Mouse (Mus musculus) right cerebral cortex, postnatal 14 days (tissue): ENCODE measurements around the gene Olfr194.
"Not testable (repeated sequence)": the region's sequence is repeated elsewhere in the genome, so short reads cannot be mapped to it uniquely, and the experiment has no call there.

Experiments
- DNase-seq: peaks from one replicate; pipeline ENCODE4 v3.0.0; 2022

The Olfr194 gene

DNA sequence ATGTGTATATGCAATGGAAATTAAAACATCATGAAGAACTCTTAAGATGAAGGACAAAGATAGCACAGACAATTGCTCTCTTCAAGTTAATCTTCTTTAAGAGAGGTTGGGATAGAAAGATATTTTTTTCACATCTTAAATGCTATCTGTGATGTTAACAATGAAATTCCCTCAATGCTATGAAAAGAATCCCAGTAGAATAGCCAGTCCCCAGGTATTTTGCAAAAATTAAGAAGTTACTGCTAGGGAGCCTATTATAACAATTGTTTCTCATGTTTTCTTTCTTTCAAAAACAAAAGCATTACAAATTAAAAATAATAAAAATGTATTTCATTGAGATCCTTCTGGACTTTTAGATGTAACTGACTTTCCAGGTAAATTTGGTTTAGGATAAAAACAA lies at the start of gene Olfr194:
Olfr194 (minus strand) TSS at position 101 of the 400 bp plus-strand sequence.
- no peak for DNase-seq

DNA sequence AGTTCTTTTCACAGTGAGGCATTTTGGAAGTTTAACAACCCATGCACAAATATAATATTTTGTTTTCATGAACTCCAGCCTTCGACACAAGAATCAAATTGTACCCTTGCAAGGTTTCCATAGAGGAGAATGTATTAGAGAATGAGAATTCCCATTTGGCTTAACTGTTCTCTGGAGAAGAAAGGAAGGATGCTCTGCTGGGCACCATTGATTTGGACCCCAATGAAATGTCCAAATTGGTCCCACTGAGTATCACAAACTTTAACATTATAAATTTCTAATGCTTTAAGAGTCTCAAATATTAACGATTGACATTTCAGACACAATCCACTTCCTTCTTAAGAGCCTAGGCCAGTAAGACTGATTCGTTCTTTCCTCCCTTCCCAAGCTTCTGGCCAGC lies 49.5 kb upstream of the Olfr194 start, which contains the start of gene Olfr196:
Olfr196 (minus strand) TSS at position 101 of the 400 bp plus-strand sequence.
- DNase-seq: no peak

DNA sequence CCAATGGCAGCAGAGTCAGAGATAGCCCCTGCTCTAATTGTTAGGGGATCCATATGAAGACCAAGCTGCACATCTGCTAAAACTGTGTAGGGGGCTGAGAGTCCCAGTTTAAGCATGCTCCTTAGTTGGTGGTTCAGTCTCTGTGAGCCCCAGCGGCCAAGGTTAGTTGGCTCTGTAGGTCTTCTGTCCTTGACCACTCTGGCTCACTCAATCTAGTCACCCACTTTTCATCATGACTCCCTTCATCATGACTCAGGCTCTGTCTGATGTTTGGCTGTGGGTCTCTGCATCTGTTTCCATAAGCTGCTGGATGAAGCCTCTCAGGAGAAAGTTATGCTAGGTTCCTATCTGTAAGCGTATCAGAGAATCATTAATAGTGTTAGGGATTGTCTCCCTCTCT lies 31.1 kb upstream of the Olfr194 start:
- DNase-seq: no peak

DNA sequence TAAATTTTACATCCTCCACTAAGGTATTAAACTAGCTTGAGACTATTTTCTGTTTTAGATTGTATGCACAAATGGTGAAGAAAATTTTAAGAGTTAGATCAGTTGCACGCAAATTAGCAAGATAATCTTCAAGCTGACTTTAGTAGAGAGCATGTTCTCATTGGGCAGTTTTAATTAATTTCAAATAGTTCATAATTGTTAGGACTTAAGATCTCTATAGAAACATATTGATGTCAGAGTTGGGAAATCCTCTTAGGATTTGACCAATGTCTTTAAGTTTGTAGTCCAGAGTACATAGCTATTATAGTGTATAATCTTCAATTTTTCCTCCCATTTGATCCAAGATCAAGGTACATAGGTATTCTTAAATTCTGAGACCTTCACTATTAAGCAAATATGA lies 25.9 kb upstream of the Olfr194 start, which contains the start of gene Olfr195:
Olfr195 (plus strand) TSS at position 301 of the 400 bp plus-strand sequence.
- DNase-seq: no peak

DNA sequence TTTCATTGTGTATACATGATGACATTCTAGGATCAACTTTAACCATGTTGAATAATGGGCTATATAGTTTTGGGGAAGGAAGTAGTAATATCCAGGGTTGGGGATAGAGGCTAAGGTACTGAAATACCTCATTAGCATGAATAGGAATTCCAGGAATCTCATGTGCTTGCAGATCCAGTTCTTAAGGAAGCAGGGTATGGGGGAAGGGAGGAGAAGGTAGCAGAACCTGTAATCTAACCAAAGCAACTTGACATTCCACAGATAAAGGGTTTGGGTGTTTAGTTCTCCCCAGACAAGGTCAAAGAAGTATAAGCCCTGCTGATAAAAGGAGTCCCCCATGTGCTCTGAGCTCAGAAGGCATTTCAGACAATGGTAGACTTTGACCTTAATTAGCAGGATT lies 20.2 kb upstream of the Olfr194 start:
- no peak for DNase-seq

DNA sequence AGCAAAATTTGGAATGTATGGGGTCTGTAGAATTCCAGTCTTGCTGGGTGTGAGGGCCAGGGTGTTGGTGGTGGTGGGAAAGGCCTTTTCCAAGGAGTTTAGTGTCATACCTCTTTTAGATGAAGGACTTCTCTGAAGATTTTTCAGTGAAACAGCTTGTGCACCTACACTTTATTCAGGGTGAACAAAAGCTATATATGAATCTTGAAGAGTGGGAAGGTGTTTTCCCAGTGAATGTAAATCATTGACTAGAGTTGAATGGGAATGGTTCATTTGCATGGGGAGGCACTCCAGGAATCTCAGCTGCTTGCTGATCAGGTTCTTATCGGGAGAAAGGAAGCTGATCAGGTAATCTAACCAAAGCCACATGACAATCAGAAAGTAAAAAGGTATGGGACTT lies 9.9 kb upstream of the Olfr194 start:
- no peak for DNase-seq

DNA sequence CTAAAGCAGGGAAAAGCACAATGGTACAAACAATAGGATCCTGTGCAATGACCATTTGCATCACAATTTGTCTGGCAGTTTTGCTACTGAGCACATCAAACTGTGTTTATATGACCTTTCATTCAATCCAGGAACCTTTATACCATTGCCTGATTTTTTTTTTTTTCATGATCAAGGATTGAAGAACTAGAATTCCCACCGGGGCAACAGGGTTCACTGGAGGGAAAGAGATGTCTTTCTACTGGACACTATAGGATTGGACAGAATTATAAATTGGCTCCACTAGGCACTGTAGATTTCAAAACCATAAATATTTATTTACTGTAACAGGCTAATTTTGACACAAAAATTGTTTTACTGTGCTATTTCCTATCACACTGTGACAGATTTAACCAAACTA lies 9.1 kb downstream of the Olfr194 start, which contains the start of gene Olfr193:
Olfr193 (minus strand) TSS at position 101 of the 400 bp plus-strand sequence.
- DNase-seq: no peak

DNA sequence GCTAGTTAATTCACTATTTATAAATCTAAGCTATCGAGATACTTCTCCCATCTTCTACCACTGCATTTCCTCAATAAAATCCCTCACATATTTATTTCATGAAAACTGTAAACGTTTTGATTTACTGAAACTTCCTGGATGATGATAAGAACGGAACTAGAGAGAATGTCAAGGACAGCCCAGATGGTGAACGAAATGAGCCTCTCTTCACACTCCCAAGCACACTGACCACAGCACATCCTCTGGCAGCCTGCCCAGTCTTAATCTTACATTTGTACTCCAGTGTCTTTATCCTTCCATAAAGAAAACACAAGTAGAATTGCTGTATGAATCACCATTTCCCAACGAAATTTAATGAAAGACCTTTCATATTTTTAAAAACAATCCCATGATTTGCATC lies 12.3 kb downstream of the Olfr194 start:
- not testable (repeated sequence) for DNase-seq

DNA sequence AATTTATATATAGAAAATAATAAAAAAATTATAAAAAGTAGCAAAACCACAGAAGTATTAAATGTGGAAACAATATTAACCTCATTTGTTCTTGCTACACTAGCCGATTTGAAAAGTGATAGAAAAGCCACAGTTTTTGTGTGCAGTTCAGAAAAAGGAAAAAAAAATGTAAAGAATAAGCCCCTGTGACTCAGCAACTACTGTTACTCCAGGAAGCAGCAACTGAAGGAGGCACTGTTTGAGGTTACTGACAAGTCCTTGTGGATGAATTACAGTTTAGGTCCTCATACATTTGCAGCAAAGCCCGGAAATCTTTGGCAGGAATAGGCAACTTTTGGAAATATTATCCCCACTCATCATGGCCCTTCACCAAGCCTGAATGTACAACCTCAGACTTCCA lies 15.6 kb downstream of the Olfr194 start:
- no peak for DNase-seq

DNA sequence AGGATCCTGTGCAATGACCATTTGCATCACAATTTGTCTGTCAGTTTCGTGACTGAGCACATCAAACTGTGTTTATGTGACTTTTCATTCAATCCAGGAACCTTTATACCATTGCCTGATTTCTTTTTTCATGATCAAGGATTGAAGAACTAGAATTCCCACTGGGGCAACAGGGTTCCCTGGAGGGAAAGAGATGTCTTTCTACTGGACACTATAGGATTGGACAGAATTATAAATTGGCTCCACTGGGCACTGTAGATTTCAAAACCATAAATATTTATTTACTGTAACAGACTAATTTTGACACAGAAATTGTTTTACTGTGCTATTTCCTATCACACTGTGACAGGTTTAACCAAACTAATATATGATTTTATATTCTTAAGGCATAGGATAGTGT lies 31.1 kb downstream of the Olfr194 start, which contains the start of gene Olfr191:
Olfr191 (minus strand) TSS at position 101 of the 400 bp plus-strand sequence.
- not testable (repeated sequence) for DNase-seq

DNA sequence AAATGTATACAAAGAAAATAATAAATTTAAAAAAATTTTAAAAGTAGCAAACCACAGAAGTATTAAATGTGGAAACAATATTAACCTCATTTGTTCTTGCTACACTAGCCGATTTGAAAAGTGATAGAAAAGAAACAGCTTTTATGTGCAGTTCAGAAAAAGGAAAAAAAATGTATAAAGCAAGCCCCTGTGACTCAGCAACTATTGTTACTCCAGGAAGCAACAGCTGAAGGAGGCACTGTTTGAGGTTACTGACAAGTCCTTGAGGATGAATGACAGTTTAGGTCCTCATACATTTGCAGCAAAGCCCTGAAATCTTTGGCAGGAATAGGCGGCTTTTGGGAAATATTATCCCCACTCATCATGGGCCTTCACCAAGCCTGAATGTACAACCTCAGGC lies 39.8 kb downstream of the Olfr194 start:
- not testable (repeated sequence) for DNase-seq

DNA sequence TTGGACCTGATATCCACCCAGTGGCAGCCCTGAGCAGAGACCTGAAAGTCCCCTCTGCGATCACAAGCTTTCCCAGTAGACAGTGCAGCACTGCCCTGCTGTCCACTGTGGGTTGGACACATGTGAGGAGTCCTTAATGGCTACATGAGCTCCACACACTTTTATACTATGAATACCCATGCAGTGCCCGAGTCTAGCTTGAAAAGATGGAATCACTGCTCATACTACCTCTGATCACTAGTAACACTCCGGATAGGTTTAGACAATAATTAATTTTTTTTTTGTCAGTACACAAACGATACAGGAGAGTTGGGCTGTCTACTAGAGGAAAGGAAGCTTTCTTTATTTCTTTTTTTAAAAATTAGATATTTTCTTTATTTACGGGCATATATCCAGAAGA lies 43.0 kb downstream of the Olfr194 start, which contains the start of gene Olfr190:
Olfr190 (minus strand) TSS at position 101 of the 400 bp plus-strand sequence.
- DNase-seq: no peak

DNA sequence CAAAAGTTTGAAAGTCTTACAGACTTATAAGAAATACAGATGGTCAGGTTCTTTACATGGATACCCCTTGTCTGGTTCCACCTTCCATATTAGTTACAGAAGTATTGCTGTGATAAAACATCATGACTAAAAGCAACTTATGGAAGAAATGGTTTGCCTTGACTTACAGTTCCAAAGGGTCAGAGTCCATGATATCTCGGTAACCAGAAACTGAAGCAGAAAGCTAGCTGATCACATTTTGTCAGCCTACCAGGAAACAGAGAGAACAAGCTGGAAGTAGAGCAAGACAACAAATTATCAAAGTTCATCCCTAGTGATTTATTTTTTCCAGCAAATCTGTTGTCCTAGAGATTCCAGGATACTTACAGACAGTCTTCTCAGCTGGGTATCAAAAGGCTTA lies 47.3 kb downstream of the Olfr194 start:
- DNase-seq: no peak

DNA sequence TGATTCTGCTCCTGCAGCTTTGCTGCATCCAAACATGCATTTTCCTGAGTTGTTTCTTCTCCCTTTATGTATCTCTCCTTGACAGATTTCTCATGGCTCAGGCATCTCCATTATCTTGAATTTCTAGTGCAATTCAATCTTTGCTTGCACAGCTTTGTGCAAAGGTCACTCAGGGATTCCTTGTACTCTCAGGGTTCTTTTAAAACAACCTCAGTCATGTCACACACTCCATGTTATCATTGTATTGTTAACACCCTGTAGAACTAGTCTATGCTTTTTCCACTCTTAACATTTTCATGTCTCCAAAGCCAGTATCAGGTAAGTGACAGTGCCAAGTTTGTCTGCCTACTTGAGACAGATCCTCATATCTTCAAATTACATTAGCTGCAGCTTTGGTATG lies 49.1 kb downstream of the Olfr194 start:
- DNase-seq: no peak
